Mouse (Mus musculus) spleen, postnatal 36 days (tissue): ENCODE measurements around the gene Fnip1.

Experiments
- DNase-seq, 2 experiments: peaks; one replicate each; pipeline ENCODE4 v3.0.0; 2022; ENCODE audit warnings: low spot score in 2 of 2, mixed read lengths in 1 of 2

Fnip1 gene

DNA sequence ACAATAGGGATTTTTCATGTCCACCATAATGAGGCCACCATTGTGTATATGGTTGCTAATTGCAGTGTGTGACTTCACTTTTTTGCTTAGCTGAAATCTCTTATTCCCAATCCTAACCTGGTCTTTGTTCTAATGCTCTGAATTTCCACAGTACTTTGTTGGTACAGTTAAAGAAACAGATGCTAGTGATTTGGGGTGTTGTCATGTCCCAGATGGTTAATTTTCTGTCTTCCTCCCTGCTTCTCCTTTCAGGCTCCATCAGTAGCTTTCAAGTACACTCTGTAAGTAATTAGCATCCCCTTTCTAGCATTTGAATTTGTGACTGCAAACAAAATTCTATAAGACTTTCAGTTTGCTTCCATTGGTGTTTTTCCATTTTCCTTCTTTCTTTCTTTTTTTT is 102.3 kb downstream of the Fnip1 start:
- DNase-seq, result no peak

- no peak for DNase-seq
These were observed 104.4 kb downstream of the Fnip1 start for GRCm38 (mm10) chr11:54542414-54542813.

DNA sequence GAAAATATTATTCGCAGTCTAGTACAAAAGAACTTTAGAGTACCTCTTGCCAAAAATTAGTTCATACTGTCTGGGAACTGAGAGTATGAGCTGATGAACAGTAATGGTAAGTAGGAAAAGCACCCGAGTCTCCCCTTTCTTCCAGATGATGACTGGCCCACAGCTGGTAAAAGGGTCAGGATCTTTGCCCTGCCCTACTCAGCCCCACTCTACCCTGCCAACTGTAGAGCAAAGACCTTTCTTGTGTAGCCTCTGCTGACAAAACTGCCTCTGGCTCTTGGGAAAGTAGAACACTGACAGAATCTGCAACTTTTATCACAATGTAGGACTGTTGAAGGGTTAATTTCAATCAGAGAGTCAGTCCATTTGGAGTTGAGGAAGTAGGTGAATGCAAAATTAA is 117.0 kb downstream of the Fnip1 start:
- no peak for DNase-seq

- DNase-seq, result peak; percentile 21 to 38
These were observed 124.8 kb downstream of the Fnip1 start for GRCm38 (mm10) chr11:54562761-54563160.
